Mouse (Mus musculus) cerebellum, adult (tissue): ENCODE measurements at regions not wholly inside any gene's neighbourhood (a gene's known extent, or its start where the extent isn't known, plus 50 kb on each side); places are given as distances from the start of the nearest gene placed in this dataset.

Experiments
- ATAC-seq: cut with Nextera tagmentation; 2 replicates; pipeline ENCODE4 v1.9.2; 2017; ENCODE audit warnings: mild to moderate bottlenecking, moderate library complexity, mixed read lengths; ENCODE audit not compliant: insufficient number of reproducible peaks, low FRiP score, low TSS enrichment

DNA sequence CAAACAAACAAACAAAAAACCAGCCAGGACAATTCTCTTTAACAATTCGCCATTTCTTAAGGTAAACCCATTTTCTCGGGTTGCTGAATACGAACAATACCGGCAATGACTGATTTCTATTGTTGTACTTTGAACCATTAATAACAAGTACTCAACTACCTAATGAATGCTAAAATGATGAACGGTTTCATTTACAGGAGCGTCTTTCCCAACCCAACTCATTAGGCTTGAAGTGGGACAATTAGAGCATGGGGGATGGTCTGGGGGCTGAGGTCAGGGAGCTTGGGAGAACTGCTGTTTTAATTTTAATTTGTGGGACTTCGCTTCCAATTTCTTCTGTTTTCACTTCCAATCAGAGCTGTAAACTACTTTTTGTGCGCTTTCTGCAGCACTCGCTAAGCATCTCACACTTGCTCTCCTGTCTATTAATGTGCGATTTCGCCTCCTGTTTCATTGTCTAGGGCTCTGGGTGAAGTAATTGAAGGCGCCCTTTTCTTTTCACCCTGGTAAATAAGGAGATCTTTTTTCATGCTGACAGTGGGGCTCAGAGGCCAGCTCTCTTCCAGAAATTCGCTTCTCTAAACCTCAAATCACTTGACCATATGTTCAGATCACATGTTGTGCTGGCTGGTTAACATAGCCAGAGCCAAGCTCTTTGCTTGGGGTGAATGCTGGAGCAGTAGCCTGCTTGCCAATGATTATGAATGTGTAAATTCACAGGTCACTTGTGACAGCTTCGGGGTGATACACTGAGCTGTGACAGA lies 77.7 kb upstream of the Gas2 start:
- ATAC-seq = peak; percentile 85

DNA sequence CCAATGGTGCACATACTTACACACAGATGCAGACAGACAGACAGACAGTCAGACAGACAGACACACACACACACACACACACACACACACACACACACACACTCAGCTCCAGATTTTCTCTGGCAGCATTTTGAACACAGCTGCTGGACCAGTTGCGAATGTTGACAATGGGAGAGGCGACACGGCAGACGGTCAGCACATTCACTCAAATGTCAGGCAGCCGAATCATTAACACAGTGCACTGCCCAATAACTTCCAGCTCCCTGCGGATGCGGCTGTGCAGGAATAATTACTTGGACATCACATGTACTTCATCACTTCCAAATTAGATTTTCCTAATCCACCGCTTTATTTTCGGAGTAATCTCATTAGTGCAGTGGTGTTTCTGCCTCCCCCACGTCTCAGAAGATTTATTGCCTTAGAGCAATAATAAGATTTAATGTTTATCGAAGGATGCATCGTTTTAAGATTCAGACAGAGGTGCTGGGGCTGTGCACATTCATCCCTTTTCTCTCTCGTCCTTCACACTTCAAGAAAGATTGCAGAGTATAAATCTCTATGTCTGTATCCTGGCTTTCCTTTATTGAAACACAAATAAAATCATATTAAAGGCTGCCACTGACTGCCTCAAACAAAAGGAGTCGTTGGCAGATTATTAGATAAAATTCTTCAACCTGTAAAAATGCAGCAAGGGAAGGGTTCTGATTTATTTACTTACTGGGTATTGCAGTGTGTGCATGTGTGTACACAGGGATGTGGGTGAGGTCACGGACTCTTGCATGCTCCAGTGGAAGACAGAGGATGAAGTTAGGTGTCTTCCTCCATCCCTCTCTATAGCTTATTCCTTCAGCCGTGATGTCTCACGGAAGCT lies 70.9 kb upstream of the Gas2 start:
- no peak for ATAC-seq

DNA sequence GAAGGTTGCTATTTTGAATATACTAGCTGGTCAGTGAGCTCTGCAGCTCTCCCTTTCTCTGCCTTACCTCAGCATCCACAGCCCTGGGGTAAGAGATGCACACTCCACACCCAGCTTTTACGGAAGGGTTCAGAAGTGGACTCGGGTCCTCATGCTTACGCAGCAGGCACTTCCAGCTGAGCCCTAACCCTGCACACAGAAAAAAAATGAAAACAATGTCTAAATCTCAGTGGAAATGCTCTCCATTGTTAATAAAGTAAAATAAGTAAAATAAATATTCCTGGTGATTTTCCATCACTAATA lies 70.3 kb upstream of the Gas2 start:
- no peak for ATAC-seq
